In the genomic region with DNA sequence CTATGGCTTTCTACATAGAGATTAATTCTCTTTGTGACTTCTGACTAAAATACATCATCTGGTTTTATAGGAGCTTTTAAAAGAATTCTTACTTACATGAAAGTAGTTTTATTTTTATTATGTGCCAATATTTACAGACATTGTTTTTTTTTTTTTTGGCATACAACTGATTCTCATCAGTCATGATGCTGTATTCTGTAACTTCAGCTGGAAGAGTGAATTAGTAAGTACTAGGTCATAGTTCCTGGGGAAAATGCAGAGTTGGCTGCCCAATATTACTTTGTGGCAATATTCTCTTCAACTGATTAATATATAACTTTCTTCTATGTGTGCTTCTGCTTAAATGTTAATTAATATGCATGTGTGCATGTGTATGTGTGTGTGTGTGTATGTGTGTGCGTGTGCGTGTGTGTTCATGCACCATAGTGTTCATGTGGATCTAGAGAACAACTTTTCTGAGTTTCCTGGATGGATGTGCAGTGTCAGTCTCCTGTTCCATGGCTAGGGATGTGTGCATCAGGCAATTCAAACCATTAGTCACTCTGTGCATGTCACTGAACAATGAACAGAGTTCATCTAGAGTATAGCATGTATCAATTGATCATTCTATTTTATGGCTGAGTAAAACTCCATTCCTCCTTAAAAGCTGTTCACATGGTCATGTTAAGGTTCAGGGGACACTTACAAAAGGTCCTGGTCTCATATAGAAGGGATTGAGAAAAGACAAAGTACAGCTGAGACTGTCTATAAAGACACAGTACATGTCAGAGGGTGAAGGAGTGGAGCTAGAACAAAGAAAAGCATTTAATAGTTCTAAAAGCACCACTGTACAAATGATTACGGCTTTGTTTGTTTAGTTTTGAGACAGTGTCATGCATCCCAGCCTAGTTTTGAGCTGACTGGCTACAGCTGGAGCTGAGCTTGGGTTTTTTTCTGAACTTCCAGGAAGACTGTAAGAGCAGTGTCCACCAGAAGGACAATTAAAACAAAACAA, we compare ENCODE assay signal across 11 mouse cellular contexts.
"Had no signal": no experiment of that assay in that cellular context is flagged by ENCODE, and none has a peak within 500 bp of the region (broad histone marks: within the 10 kb centered on the region; RNA-seq: fewer than 3 reads in every experiment).

No protein-coding gene starts in this region.

- H3K27me3 ChIP-seq: limb, embryonic 12.5 days; liver, embryonic 13.5 days; megakaryocyte, embryonic 14.5 days; midbrain, embryonic 13.5 days had no signal

- H3K36me3 ChIP-seq: hindbrain, embryonic 10.5 days; limb, embryonic 12.5 days; liver, embryonic 13.5 days; midbrain, embryonic 13.5 days had no signal

- H3K4me3 ChIP-seq: hindbrain, embryonic 10.5 days; layer of hippocampus, adult 2 months; limb, embryonic 12.5 days; liver, embryonic 13.5 days; megakaryocyte, embryonic 14.5 days; midbrain, embryonic 13.5 days had no signal

- H3K27ac ChIP-seq: hindbrain, embryonic 10.5 days; hindbrain, embryonic 14.5 days; layer of hippocampus, adult 2 months; limb, embryonic 12.5 days; liver, embryonic 13.5 days; macrophage; midbrain, embryonic 13.5 days had no signal

- H3K9me3 ChIP-seq: hindbrain, embryonic 10.5 days; limb, embryonic 12.5 days; liver, embryonic 13.5 days; midbrain, embryonic 13.5 days had no signal

- ATAC-seq: liver, postnatal 0 days; midbrain, embryonic 13.5 days had no signal

- H3K9ac ChIP-seq: hindbrain, embryonic 14.5 days; limb, embryonic 12.5 days; liver, embryonic 13.5 days; liver, postnatal 0 days; midbrain, embryonic 13.5 days had no signal

- H3K4me2 ChIP-seq: hindbrain, embryonic 14.5 days; limb, embryonic 12.5 days; liver, embryonic 13.5 days; midbrain, embryonic 13.5 days had no signal

- H3K4me1 ChIP-seq: hindbrain, embryonic 10.5 days; limb, embryonic 12.5 days; liver, embryonic 13.5 days; megakaryocyte, embryonic 14.5 days; midbrain, embryonic 13.5 days had no signal

- DNase-seq: liver; liver, embryonic 13.5 days; liver, postnatal 0 days; thymus, postnatal 36 days had no signal
